Comparison of ENCODE assay signal across 19 mouse cellular contexts in the genomic region with DNA sequence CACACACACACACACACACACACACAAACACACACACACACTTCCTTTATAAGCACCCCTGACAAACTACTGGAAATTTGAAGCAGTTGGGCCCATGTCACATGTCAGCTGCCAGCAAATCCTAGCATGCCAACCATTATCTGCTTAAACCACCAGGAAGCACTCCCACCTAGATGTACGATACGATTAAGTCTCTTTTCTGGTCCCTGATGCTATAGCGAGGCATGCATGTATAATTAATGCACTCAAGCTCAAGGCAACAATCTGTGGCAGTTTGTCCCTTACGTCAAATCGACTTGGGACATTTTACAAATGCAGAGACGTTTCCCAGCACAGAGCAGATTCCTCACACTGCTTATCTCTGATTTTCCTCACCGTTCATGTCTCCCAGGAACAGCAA.
DNase-seq lines count a peak whose midpoint lies in the region; TF ChIP-seq lines count a peak whose summit lies in the region.
"Had no signal": no experiment of that assay in that cellular context is flagged by ENCODE, and none has a peak within 500 bp of the region (broad histone marks: within the 10 kb centered on the region; RNA-seq: fewer than 3 reads in every experiment).

No protein-coding gene starts in this region.

- DNase-seq in embryo, embryonic 11 days = peak; percentile 1
- DNase-seq in embryo, embryonic 9.5 days (ENCODE audit: extremely low spot score) = no peak
- no peak for DNase-seq in layer of hippocampus, adult 2 months (ENCODE audit: low spot score in 2 of 2)
- DNase-seq in layer of hippocampus, adult 9-10 months (ENCODE audit: low spot score) = no peak
- DNase-seq in mesoderm, embryonic 11.5 days (ENCODE audit: low read depth, low spot score) = peak; percentile 3
- DNase-seq in retina, embryonic 14.5 days (ENCODE audit: low spot score) = peak; percentile 25
- no peak for DNase-seq in spleen, postnatal 14 days (ENCODE audit: low spot score in 2 of 2)
- DNase-seq in adipocyte (ENCODE audit: low spot score) = no peak
- DNase-seq: cerebellum, adult 18-20 months; gastrocnemius, postnatal 36 days; kidney, adult 18-20 months; kidney, postnatal 10 days; right cerebral cortex, postnatal 25 days; thymus, postnatal 4 days had no signal

- no peak for TF ChIP-seq CTCF in layer of hippocampus, adult 2 months (conservative IDR thresholded peaks at IDR 0.05)

- peak overlapping the region; percentile 40 for H3K27ac ChIP-seq in layer of hippocampus, adult 2 months
- H3K27ac ChIP-seq: embryonic facial prominence, embryonic 12.5 days; heart, embryonic 15.5 days; limb, embryonic 13.5 days; liver, embryonic 14.5 days had no signal

- no peak overlapping the region for H3K4me3 ChIP-seq in layer of hippocampus, adult 2 months
- H3K4me3 ChIP-seq: embryonic facial prominence, embryonic 12.5 days; heart, embryonic 15.5 days; limb, embryonic 13.5 days; myocyte had no signal

Comparison
In these comparisons a context has a peak if more than half of its experiments do, and no peak if none do; other contexts are left out.
1. DNase-seq: peak in embryo, embryonic 11 days (single experiment), mesoderm, embryonic 11.5 days (single experiment) and retina, embryonic 14.5 days (single experiment); none in embryo, embryonic 9.5 days (single experiment), layer of hippocampus, adult 2 months (0 of 2), layer of hippocampus, adult 9-10 months (single experiment), spleen, postnatal 14 days (0 of 2) and adipocyte (single experiment).